Mouse (Mus musculus): ENCODE results near the gene Gpc5. TPM values are rescaled to one million over a fixed set of nuclear protein-coding genes. Genes with fewer than 3 reads are reported as not detected.

The Gpc5 gene
- total RNA-seq (2023; ENCODE audit: inconsistent age): not detected in 4 replicates

GRCm38 (mm10) chr14:115092081-115092480, at the start of gene Gpc5:
Gene Gpc5 (plus strand): TSS chr14:115092215.

Measured in B cell, adult (primary cell).